Mouse (Mus musculus): Measurements from ENCODE around the gene Zfp263.

DNA sequence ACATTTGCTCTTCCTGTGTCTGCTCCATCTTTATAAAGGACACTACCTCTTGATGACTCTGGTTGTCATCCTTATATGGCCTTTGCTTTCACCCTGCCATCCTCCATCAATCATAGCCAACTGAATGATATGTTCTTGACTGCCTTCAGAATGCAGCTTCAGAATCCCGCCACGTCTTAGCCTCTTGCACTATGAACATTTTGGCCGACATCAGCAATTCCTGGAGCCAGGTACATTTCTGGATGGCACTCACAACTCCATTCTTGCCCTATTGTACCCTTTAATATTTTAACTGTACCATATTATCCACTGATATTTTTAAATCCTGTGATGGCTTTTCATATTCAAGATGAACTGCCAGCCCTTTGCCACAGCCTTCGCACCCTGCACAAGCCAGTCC, 27.7 kb downstream of the Zfp263 start:
- TF ChIP-seq POLR2A (IDR thresholded peaks at IDR 0.05; ENCODE audit: borderline replicate concordance, low read depth, low read length) (no peak), CTCF (IDR thresholded peaks at IDR 0.05; ENCODE audit: low read depth, low read length) (no peak)
